Mouse (Mus musculus) gastrocnemius, adult 8-10 months (tissue): ENCODE data around the gene Ogdh. TPM values are rescaled to one million over a fixed set of nuclear protein-coding genes. Genes with fewer than 3 reads are reported as not detected.
"Not testable (repeated sequence)": the region's sequence is repeated elsewhere in the genome, so short reads cannot be mapped to it uniquely, and the experiment has no call there.

ENCODE experiments used
- DNase-seq, 2 experiments: peaks; one replicate each; pipeline ENCODE4 v3.0.0; 2022; ENCODE audit warnings: low spot score in 2 of 2
- total RNA-seq, 4 experiments: library from RNA; stranded (reverse); gene quantifications; 2 replicates each; pipeline ENCODE4 v1.2.4; 2022

Gene Ogdh
- 100 to 1,000 TPM; 653 to 755 (median 701) TPM for total RNA-seq

- peak; percentile 98 to 99 for DNase-seq
These were observed at the start of gene Ogdh for GRCm38 (mm10) chr11:6291401-6292115. Gene Ogdh (plus strand): TSS chr11:6291633.

GRCm38 (mm10) chr11:6244707-6245106 is 46.7 kb upstream of the Ogdh start:
- DNase-seq: no peak

- DNase-seq: no peak
These were observed 39.2 kb upstream of the Ogdh start for GRCm38 (mm10) chr11:6252248-6252647.

- DNase-seq: no peak
These were observed 38.6 kb upstream of the Ogdh start for GRCm38 (mm10) chr11:6252824-6253223.

GRCm38 (mm10) chr11:6254602-6255001 is 36.8 kb upstream of the Ogdh start:
- DNase-seq: not testable (repeated sequence)

- DNase-seq: no peak
These were observed 34.9 kb upstream of the Ogdh start for GRCm38 (mm10) chr11:6256490-6257072.

- no peak for DNase-seq
These were observed 32.0 kb upstream of the Ogdh start for GRCm38 (mm10) chr11:6259413-6259812.

- DNase-seq: peak in 1 of 2 experiments; percentile 39
These were observed 29.9 kb upstream of the Ogdh start for GRCm38 (mm10) chr11:6261434-6262082.

- no peak for DNase-seq
These were observed 24.8 kb upstream of the Ogdh start for GRCm38 (mm10) chr11:6266621-6267020.

GRCm38 (mm10) chr11:6267320-6268254 is 23.8 kb upstream of the Ogdh start, which contains the start of gene Ddx56:
Gene Ddx56 (minus strand): TSS chr11:6267772.
- peak; percentile 89 to 92 for DNase-seq

GRCm38 (mm10) chr11:6273607-6274006 is 17.8 kb upstream of the Ogdh start:
- no peak for DNase-seq

GRCm38 (mm10) chr11:6274387-6275093 is 16.9 kb upstream of the Ogdh start, which contains the start of gene Tmed4:
Gene Tmed4 (minus strand): TSS chr11:6274870.
- peak; percentile 94 to 97 for DNase-seq

- no peak for DNase-seq
These were observed 16.3 kb upstream of the Ogdh start for GRCm38 (mm10) chr11:6275094-6275484.

GRCm38 (mm10) chr11:6276466-6276865 is 15.0 kb upstream of the Ogdh start:
- no peak for DNase-seq

GRCm38 (mm10) chr11:6282940-6283339 is 8.5 kb upstream of the Ogdh start:
- DNase-seq: peak; percentile 63 to 76

GRCm38 (mm10) chr11:6290138-6290537 is 1.3 kb upstream of the Ogdh start:
- no peak for DNase-seq

- DNase-seq: no peak
These were observed 550 bp upstream of the Ogdh start for GRCm38 (mm10) chr11:6290883-6291282.

GRCm38 (mm10) chr11:6292116-6292987 is 919 bp downstream of the Ogdh start:
- peak in 1 of 2 experiments; percentile 84 for DNase-seq

- no peak for DNase-seq
These were observed 1.5 kb downstream of the Ogdh start for GRCm38 (mm10) chr11:6292988-6293349.

GRCm38 (mm10) chr11:6293601-6294000 is 2.2 kb downstream of the Ogdh start:
- DNase-seq: no peak
